Mouse (Mus musculus): ENCODE results near the gene Sdccag8. TPM values are rescaled to one million over a fixed set of nuclear protein-coding genes. Genes with fewer than 3 reads are reported as not detected.

Gene Sdccag8
- polyA plus RNA-seq, 1 experiment = 20.7 TPM

- peaks cover 3% of the 10 kb centered on the region for H3K4me1 ChIP-seq (ENCODE audit: control insufficient read depth, insufficient read depth, low read length)
- no peak for TF ChIP-seq CTCF (IDR thresholded peaks at IDR 0.05; ENCODE audit: extremely low read depth, insufficient read depth, low read length)
- no peak for TF ChIP-seq POLR2A (IDR thresholded peaks at IDR 0.05; ENCODE audit: extremely low read depth, insufficient read depth, low read length)
- H3K27ac ChIP-seq (ENCODE audit: insufficient read depth, low read length) = no peak overlapping the region
- no peak overlapping the region for H3K4me3 ChIP-seq (ENCODE audit: insufficient read depth, low read length)
These were observed 224.7 kb downstream of the Sdccag8 start for GRCm38 (mm10) chr1:177039093-177039674.

GRCm38 (mm10) chr1:177040058-177040457 is 225.6 kb downstream of the Sdccag8 start:
- no peak for TF ChIP-seq POLR2A (IDR thresholded peaks at IDR 0.05; ENCODE audit: extremely low read depth, insufficient read depth, low read length)
- TF ChIP-seq CTCF (IDR thresholded peaks at IDR 0.05; ENCODE audit: extremely low read depth, insufficient read depth, low read length) = no peak
- peaks cover 3% of the 10 kb centered on the region for H3K4me1 ChIP-seq (ENCODE audit: control insufficient read depth, insufficient read depth, low read length)
- no peak overlapping the region for H3K4me3 ChIP-seq (ENCODE audit: insufficient read depth, low read length)
- H3K27ac ChIP-seq (ENCODE audit: insufficient read depth, low read length) = 0 out of 2 replicates have a peak overlapping the region, but pooled peaks have one; percentile 41

GRCm38 (mm10) chr1:177045885-177046284 is 231.4 kb downstream of the Sdccag8 start:
- Histone ChIP-seq H3K4me3 (ENCODE audit: insufficient read depth, low read length) (no peak overlapping the region), H3K27ac (ENCODE audit: insufficient read depth, low read length) (no peak overlapping the region), H3K4me1 (ENCODE audit: control insufficient read depth, insufficient read depth, low read length) (peaks cover 3% of the 10 kb centered on the region; the same call in 1 of the 2 replicates)
- TF ChIP-seq POLR2A (IDR thresholded peaks at IDR 0.05; ENCODE audit: extremely low read depth, insufficient read depth, low read length) (no peak), CTCF (IDR thresholded peaks at IDR 0.05; ENCODE audit: extremely low read depth, insufficient read depth, low read length) (no peak)

- no peak for TF ChIP-seq CTCF (IDR thresholded peaks at IDR 0.05; ENCODE audit: extremely low read depth, insufficient read depth, low read length)
- TF ChIP-seq POLR2A (IDR thresholded peaks at IDR 0.05; ENCODE audit: extremely low read depth, insufficient read depth, low read length) = no peak
- Histone ChIP-seq H3K27ac (ENCODE audit: insufficient read depth, low read length) (no peak overlapping the region), H3K4me3 (ENCODE audit: insufficient read depth, low read length) (no peak overlapping the region), H3K4me1 (ENCODE audit: control insufficient read depth, insufficient read depth, low read length) (peaks cover 3% of the 10 kb centered on the region; the same call in 1 of the 2 replicates)
These were observed 232.5 kb downstream of the Sdccag8 start for GRCm38 (mm10) chr1:177046963-177047362.

GRCm38 (mm10) chr1:177048773-177049172 is 234.3 kb downstream of the Sdccag8 start:
- Histone ChIP-seq H3K4me3 (ENCODE audit: insufficient read depth, low read length) (no peak overlapping the region), H3K27ac (ENCODE audit: insufficient read depth, low read length) (no peak overlapping the region), H3K4me1 (ENCODE audit: control insufficient read depth, insufficient read depth, low read length) (peaks cover 3% of the 10 kb centered on the region; the same call in 1 of the 2 replicates)
- TF ChIP-seq POLR2A (IDR thresholded peaks at IDR 0.05; ENCODE audit: extremely low read depth, insufficient read depth, low read length) (no peak), CTCF (IDR thresholded peaks at IDR 0.05; ENCODE audit: extremely low read depth, insufficient read depth, low read length) (no peak)

GRCm38 (mm10) chr1:177051366-177051963 is 237.0 kb downstream of the Sdccag8 start:
- peaks cover 3% of the 10 kb centered on the region; the same call in 1 of the 2 replicates for H3K4me1 ChIP-seq (ENCODE audit: control insufficient read depth, insufficient read depth, low read length)
- no peak for TF ChIP-seq POLR2A (IDR thresholded peaks at IDR 0.05; ENCODE audit: extremely low read depth, insufficient read depth, low read length)
- TF ChIP-seq CTCF (IDR thresholded peaks at IDR 0.05; ENCODE audit: extremely low read depth, insufficient read depth, low read length) = no peak

GRCm38 (mm10) chr1:177054891-177055290 is 240.4 kb downstream of the Sdccag8 start:
- TF ChIP-seq CTCF (IDR thresholded peaks at IDR 0.05; ENCODE audit: extremely low read depth, insufficient read depth, low read length) = no peak
- TF ChIP-seq POLR2A (IDR thresholded peaks at IDR 0.05; ENCODE audit: extremely low read depth, insufficient read depth, low read length) = no peak
- H3K27ac ChIP-seq (ENCODE audit: insufficient read depth, low read length) = no peak overlapping the region

More at GRCm38 (mm10) chr1:177051366-177051963, 237.0 kb downstream of the Sdccag8 start:
- Histone ChIP-seq H3K27ac (ENCODE audit: insufficient read depth, low read length) (no peak overlapping the region), H3K4me3 (ENCODE audit: insufficient read depth, low read length) (no peak overlapping the region)

GRCm38 (mm10) chr1:177061761-177062160 is 247.3 kb downstream of the Sdccag8 start:
- no peak for TF ChIP-seq CTCF (IDR thresholded peaks at IDR 0.05; ENCODE audit: extremely low read depth, insufficient read depth, low read length)
- TF ChIP-seq POLR2A (IDR thresholded peaks at IDR 0.05; ENCODE audit: extremely low read depth, insufficient read depth, low read length) = no peak

More at GRCm38 (mm10) chr1:177054891-177055290, 240.4 kb downstream of the Sdccag8 start:
- H3K4me1 ChIP-seq (ENCODE audit: control insufficient read depth, insufficient read depth, low read length) = peaks cover 2% of the 10 kb centered on the region; the same call in 1 of the 2 replicates
- no peak overlapping the region for H3K4me3 ChIP-seq (ENCODE audit: insufficient read depth, low read length)

GRCm38 (mm10) chr1:177065732-177066131 is 251.3 kb downstream of the Sdccag8 start:
- Histone ChIP-seq H3K4me3 (ENCODE audit: insufficient read depth, low read length) (no peak overlapping the region), H3K27ac (ENCODE audit: insufficient read depth, low read length) (0 out of 2 replicates have a peak overlapping the region, but pooled peaks have one; percentile 29), H3K4me1 (ENCODE audit: control insufficient read depth, insufficient read depth, low read length) (peaks cover 2% of the 10 kb centered on the region)
- TF ChIP-seq POLR2A (IDR thresholded peaks at IDR 0.05; ENCODE audit: extremely low read depth, insufficient read depth, low read length) (no peak), CTCF (IDR thresholded peaks at IDR 0.05; ENCODE audit: extremely low read depth, insufficient read depth, low read length) (no peak)

More at GRCm38 (mm10) chr1:177061761-177062160, 247.3 kb downstream of the Sdccag8 start:
- no peak overlapping the region for H3K27ac ChIP-seq (ENCODE audit: insufficient read depth, low read length)
- H3K4me3 ChIP-seq (ENCODE audit: insufficient read depth, low read length) = no peak overlapping the region
- peaks cover 2% of the 10 kb centered on the region for H3K4me1 ChIP-seq (ENCODE audit: control insufficient read depth, insufficient read depth, low read length)

All from cortical plate, adult 2 months (tissue).